Comparison of ENCODE assay signal across 8 mouse cellular contexts in genomic region chr5:129778996-129779716, GRCm38 (mm10). TPM values are rescaled to one million over a fixed set of nuclear protein-coding genes. Genes with fewer than 3 reads are reported as not detected.
A peak's percentile ranks its signal among the peaks of the same experiment; 100 is the strongest.
DNase-seq lines count a peak whose midpoint lies in the region; ATAC-seq and TF ChIP-seq lines count a peak whose summit lies in the region.

No protein-coding gene starts in this region.

- H3K9ac ChIP-seq in hindbrain, postnatal 0 days (replicated peaks; ENCODE audit: low read length) = peak overlapping the region; percentile 35

- ATAC-seq in activated CD4-positive, CD25-positive, alpha-beta regulatory T cell, adult 4 months = peak; percentile 84
- ATAC-seq in common myeloid progenitor, adult 5-6 weeks (replicated peaks; ENCODE audit: low read depth, poor library complexity, severe bottlenecking) = peak; percentile 86
- ATAC-seq in hindbrain, postnatal 0 days = peak; percentile 93

- TF ChIP-seq CTCF in gastrocnemius, adult 2 months (IDR thresholded peaks at IDR 0.05) = no peak
- no peak for TF ChIP-seq CTCF in hindbrain, postnatal 0 days (IDR thresholded peaks at IDR 0.05; ENCODE audit: low read depth)
- no peak for TF ChIP-seq CTCF in left cerebral cortex, adult 2 months (IDR thresholded peaks at IDR 0.05)

- intact Hi-C loops in gastrocnemius, adult 2 months (cut with DNase I) = no loop called here
- intact Hi-C loops in left cerebral cortex, adult 2 months (cut with DNase I) = no loop called here

- H3K4me1 ChIP-seq in hindbrain, postnatal 0 days (ENCODE audit: insufficient read depth, low read length) = no peaks in the 10 kb centered on the region

- H3K79me2 ChIP-seq in macrophage (ENCODE audit: inconsistent target) = no peaks in the 10 kb centered on the region

- peak; percentile 90 for DNase-seq in gastrocnemius, adult 2 months
- peak; percentile 92 for DNase-seq in hindbrain, postnatal 0 days (ENCODE audit: low spot score)
- DNase-seq in left cerebral cortex, adult 2 months (ENCODE audit: extremely low spot score in 1 of 2, low spot score in 2 of 2) = peak; percentile 78 to 79
- DNase-seq in right cerebral cortex, adult 18-20 months = peak; percentile 82
- peak; percentile 27 for DNase-seq in urinary bladder, postnatal 10 days (ENCODE audit: low spot score)

- no peaks in the 10 kb centered on the region for H3K9me3 ChIP-seq in hindbrain, postnatal 0 days (ENCODE audit: low read length)

- peak overlapping the region; percentile 81 for H3K27ac ChIP-seq in gastrocnemius, adult 2 months
- H3K27ac ChIP-seq in hindbrain, postnatal 0 days = peak overlapping the region; percentile 56
- H3K27ac ChIP-seq in left cerebral cortex, adult 2 months = peak overlapping the region; percentile 47
- no peak overlapping the region for H3K27ac ChIP-seq in macrophage

- no peaks in the 10 kb centered on the region for H3K36me3 ChIP-seq in hindbrain, postnatal 0 days (ENCODE audit: insufficient read depth, low read length)
- no peaks in the 10 kb centered on the region for H3K36me3 ChIP-seq in macrophage (ENCODE audit: inconsistent target)

- under 1% methylated on average over 32 of the region's 32 CpGs for WGBS in hindbrain, postnatal 0 days
- WGBS in macrophage (ENCODE audit: missing documents) = 4% methylated on average over 31 of the region's 32 CpGs

- H3K4me2 ChIP-seq in hindbrain, postnatal 0 days (ENCODE audit: low read depth, low read length) = peak overlapping the region; percentile 72

- no peaks in the 10 kb centered on the region for H3K27me3 ChIP-seq in hindbrain, postnatal 0 days (ENCODE audit: insufficient read depth, low read length)

- H3K4me3 ChIP-seq in gastrocnemius, adult 2 months = peak overlapping the region; percentile 81
- H3K4me3 ChIP-seq in hindbrain, postnatal 0 days (ENCODE audit: low read length) = peak overlapping the region; percentile 53
- peak overlapping the region; percentile 64 for H3K4me3 ChIP-seq in left cerebral cortex, adult 2 months
- H3K4me3 ChIP-seq in macrophage (ENCODE audit: inconsistent target) = peak overlapping the region; percentile 70

RNA-seq across cellular contexts. Expression of gene Psph, which starts 8.1 kb away (rescaled TPM):
- polyA plus RNA-seq in activated CD4-positive, CD25-positive, alpha-beta regulatory T cell, adult 4 months (2017; shearing (Covaris generic)) = 10 to 100 TPM; 55.0 to 73.8 TPM
- total RNA-seq in common myeloid progenitor, adult 5-6 weeks (2017) = 14.2 and 18.7 TPM in 2 replicates
- 10 to 100 TPM; 13.0 to 15.4 TPM for total RNA-seq in gastrocnemius, adult 2 months (2021)
- total RNA-seq in hindbrain, postnatal 0 days (2014; rRNA removed) = 28.3 and 31.0 TPM in 2 replicates
- polyA plus RNA-seq in hindbrain, postnatal 0 days (2015; fragmentation: Nextera tagmentation; extraction: Ambion mirVana) = 55.3 and 58.1 TPM in 2 replicates
- 10 to 100 TPM; 19.9 to 20.2 TPM for total RNA-seq in left cerebral cortex, adult 2 months (2021)
- 10 to 100 TPM in 1 of 26 experiments, 1 to 10 TPM in 24, under 1 TPM in 1; 0.90 to 11.7 (median 3.6) TPM for total RNA-seq in macrophage (2018; cell fraction: chromatin; rRNA removed)
- total RNA-seq in macrophage (2018; cell fraction: cytosol; rRNA removed) = 1 to 10 TPM; 3.7 to 8.4 (median 5.8) TPM
- 1 to 10 TPM in 25 of 26 experiments, under 1 TPM in 1; 0.74 to 8.3 (median 5.0) TPM for total RNA-seq in macrophage (2018; cell fraction: nucleus; rRNA removed)
- 3.3 to 6.5 TPM (median 5.6 TPM) in 3 replicates for polyA plus RNA-seq in macrophage (2018)

RNA-seq across cellular contexts. Expression of gene Nipsnap2, which starts 54.3 kb away (rescaled TPM):
- 10 to 100 TPM; 65.5 to 74.7 TPM for polyA plus RNA-seq in activated CD4-positive, CD25-positive, alpha-beta regulatory T cell, adult 4 months (2017; shearing (Covaris generic))
- total RNA-seq in common myeloid progenitor, adult 5-6 weeks (2017) = 23.6 and 31.8 TPM in 2 replicates
- total RNA-seq in gastrocnemius, adult 2 months (2021) = 100 to 1,000 TPM; 500 to 681 TPM
- total RNA-seq in hindbrain, postnatal 0 days (2014; rRNA removed) = 72.3 and 75.7 TPM in 2 replicates
- polyA plus RNA-seq in hindbrain, postnatal 0 days (2015; fragmentation: Nextera tagmentation; extraction: Ambion mirVana) = 115 and 125 TPM in 2 replicates
- 10 to 100 TPM; 72.4 to 72.6 TPM for total RNA-seq in left cerebral cortex, adult 2 months (2021)
- total RNA-seq in macrophage (2018; cell fraction: chromatin; rRNA removed) = 10 to 100 TPM; 13.3 to 54.7 (median 41.4) TPM
- 10 to 100 TPM; 36.1 to 51.9 (median 44.5) TPM for total RNA-seq in macrophage (2018; cell fraction: cytosol; rRNA removed)
- 10 to 100 TPM; 11.3 to 39.3 (median 26.8) TPM for total RNA-seq in macrophage (2018; cell fraction: nucleus; rRNA removed)
- polyA plus RNA-seq in macrophage (2018) = 42.7 to 57.0 TPM (median 51.5 TPM) in 3 replicates

Comparison
In these comparisons a context has a peak if more than half of its experiments do, and no peak if none do; other contexts are left out.
1. DNase-seq: peak in every context shown above with its lines; median percentile 92 in hindbrain, postnatal 0 days; 90 in gastrocnemius, adult 2 months; 82 in right cerebral cortex, adult 18-20 months; 78 in left cerebral cortex, adult 2 months; 27 in urinary bladder, postnatal 10 days.